Mouse (Mus musculus) gastrocnemius, postnatal 14 days (tissue): ENCODE measurements around the gene Cdh4. TPM values are rescaled to one million over a fixed set of nuclear protein-coding genes. Genes with fewer than 3 reads are reported as not detected.

Experiments
- DNase-seq: peaks from one replicate; pipeline ENCODE4 v3.0.0; 2021; ENCODE audit warnings: mixed read lengths
- intact Hi-C: fragments of 180-260 bp; cut with DNase I; formaldehyde crosslinking; loops from one replicate; pipeline ENCODE4 v1.15.1; 2025; ENCODE audit warnings: low total_unique reads
- total RNA-seq, 2 experiments: library from RNA; stranded (reverse); gene quantifications; 2 replicates each; pipeline ENCODE4 v1.2.3; 2021

Gene Cdh4
- total RNA-seq, 2 experiments from 2014 or later, result 3.7 to 4.6 TPM

- intact Hi-C loops, result no loop called here
- no peak for DNase-seq
Measured at GRCm38 (mm10) chr2:179459606-179460005, 17.4 kb downstream of the Cdh4 start.

DNA sequence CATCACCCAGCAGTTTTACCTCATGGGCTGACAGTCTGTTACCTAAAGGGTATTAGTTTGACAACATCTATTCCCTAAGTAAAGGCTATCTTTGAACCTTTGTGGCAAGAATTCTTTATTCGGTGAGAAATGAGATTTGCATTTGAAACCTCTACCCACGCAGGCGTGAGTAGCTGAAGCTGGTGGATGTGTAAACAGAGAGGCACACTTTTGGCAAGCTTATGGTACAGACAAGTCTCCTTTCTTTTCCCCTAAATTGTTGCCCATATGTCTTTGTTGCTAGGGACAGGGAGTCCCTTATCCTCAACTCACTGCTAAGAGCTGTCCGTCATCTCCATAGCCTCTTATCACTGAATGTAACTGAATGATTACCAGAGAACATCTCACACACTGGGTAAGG, 21.3 kb downstream of the Cdh4 start:
- intact Hi-C loops, result no loop called here
- no peak for DNase-seq

- no peak for DNase-seq
- intact Hi-C loops, result no loop called here
Measured at GRCm38 (mm10) chr2:179467839-179468445, 25.7 kb downstream of the Cdh4 start.

- intact Hi-C loops, result no loop called here
- no peak for DNase-seq
Measured at GRCm38 (mm10) chr2:179476622-179477021, 34.4 kb downstream of the Cdh4 start.

- DNase-seq, result no peak
- intact Hi-C loops, result no loop called here
Measured at GRCm38 (mm10) chr2:179480800-179481200, 38.6 kb downstream of the Cdh4 start.

DNA sequence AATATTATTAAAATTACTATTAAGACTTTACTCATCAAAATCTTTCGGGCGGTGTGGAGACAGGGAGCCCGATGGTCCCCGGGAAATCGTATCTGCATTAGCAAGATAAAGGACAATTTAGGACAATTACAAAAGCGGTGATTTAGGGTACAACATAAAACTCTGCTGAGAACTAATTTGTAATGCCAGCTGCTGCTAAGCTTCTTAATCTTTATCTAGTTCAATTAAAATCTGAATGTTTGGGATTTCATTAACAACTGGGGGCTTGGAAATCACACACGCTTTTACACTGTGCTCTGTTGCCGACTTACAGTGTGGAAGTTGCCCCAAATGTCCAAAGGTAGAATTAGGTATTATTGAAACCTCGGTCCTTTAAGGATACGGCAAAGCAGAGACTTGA, 39.1 kb downstream of the Cdh4 start:
- intact Hi-C loops, result no loop called here
- DNase-seq, result no peak

GRCm38 (mm10) chr2:179488526-179489139, 46.4 kb downstream of the Cdh4 start:
- DNase-seq, result no peak

GRCm38 (mm10) chr2:179491891-179492290, 49.7 kb downstream of the Cdh4 start:
- DNase-seq, result no peak

More at GRCm38 (mm10) chr2:179488526-179489139, 46.4 kb downstream of the Cdh4 start:
- intact Hi-C loops, result no loop called here

GRCm38 (mm10) chr2:179494276-179494675, 52.0 kb downstream of the Cdh4 start:
- no peak for DNase-seq
- intact Hi-C loops, result no loop called here

More at GRCm38 (mm10) chr2:179491891-179492290, 49.7 kb downstream of the Cdh4 start:
- intact Hi-C loops, result no loop called here

GRCm38 (mm10) chr2:179510439-179510838, 68.2 kb downstream of the Cdh4 start:
- intact Hi-C loops, result no loop called here
- no peak for DNase-seq

DNA sequence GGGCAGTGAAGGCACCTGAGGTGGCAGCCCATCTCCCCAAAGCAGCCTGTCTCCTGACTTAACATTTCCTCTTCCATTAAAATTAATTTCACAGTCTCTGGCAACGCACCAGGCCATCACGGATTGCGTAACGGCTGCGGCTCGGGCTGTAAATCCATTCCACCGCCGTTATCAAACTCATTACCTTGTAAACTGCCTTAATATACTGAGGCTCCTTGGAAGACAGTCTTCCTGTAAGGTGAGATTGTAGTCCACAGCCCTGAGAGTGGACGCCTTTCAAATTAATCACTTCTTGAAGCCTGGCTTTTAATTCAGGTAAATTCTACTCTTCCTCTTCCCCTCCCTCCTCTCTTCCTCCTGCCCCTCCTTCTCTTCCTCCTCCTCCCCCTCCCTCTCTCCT, 74.3 kb downstream of the Cdh4 start:
- intact Hi-C loops, result no loop called here
- DNase-seq, result no peak

- no peak for DNase-seq
- intact Hi-C loops, result no loop called here
Measured at GRCm38 (mm10) chr2:179518456-179519032, 76.3 kb downstream of the Cdh4 start.

DNA sequence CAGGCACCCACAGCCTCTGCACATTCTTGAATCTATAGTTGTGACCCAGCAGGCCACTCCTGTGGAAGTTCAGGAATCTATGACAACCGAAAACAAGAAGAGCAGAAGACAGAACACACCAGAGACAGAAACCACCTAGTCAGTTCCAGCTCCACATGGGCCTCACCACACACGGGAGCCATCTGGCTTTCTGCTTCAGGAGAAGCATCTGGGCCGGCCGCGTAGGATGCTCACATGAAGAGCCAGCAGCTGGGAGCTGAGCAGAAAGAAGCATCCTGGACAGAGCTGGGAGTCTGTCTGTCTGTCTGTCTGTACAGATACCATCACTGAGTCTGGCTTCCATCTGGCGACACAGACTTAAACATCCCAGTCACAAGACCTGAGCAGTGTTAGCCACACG, 76.9 kb downstream of the Cdh4 start:
- intact Hi-C loops, result no loop called here
- no peak for DNase-seq

DNA sequence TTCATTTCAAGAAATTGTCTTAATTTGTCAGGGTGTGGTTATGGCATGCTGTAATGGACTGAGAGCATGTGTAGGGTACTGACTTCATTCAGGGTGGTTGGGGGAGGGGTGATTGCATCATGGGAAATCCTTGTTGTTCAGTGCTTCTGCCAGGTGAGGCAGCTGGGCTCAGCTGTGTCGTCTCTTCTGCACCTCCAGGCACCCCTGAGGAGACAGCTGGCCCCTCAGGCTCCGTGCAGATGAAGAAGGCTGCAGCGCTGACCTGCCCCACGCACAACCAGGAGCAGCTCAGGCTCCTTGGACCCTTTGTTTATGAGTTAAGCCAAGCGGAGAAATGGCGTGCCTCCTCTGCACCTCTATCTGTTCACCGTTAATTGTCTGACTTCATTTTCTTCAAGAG, 77.7 kb downstream of the Cdh4 start:
- intact Hi-C loops, result no loop called here
- DNase-seq, result no peak

DNA sequence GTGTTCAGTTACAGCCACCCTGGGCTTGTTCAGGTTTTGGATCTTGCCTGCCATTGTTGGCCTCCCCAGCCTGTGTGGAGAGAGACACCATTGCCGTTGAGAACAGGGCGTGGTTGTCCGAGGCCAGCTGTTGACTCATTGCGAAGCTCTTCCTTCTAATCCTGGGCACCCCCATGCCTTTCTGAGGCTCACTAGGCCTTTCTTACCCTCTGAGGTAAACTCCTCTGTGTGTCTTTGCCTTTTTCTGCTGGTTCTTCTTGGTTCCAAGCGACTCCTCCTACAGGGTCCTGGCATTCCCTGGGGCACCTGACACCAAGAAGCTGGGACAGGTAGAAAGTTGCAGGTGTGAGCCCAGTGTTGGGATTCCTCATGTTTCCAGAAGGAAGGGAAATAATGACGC, 78.7 kb downstream of the Cdh4 start:
- DNase-seq, result no peak
- intact Hi-C loops, result no loop called here

- DNase-seq, result no peak
- intact Hi-C loops, result no loop called here
Measured at GRCm38 (mm10) chr2:179521444-179521843, 79.2 kb downstream of the Cdh4 start.

DNA sequence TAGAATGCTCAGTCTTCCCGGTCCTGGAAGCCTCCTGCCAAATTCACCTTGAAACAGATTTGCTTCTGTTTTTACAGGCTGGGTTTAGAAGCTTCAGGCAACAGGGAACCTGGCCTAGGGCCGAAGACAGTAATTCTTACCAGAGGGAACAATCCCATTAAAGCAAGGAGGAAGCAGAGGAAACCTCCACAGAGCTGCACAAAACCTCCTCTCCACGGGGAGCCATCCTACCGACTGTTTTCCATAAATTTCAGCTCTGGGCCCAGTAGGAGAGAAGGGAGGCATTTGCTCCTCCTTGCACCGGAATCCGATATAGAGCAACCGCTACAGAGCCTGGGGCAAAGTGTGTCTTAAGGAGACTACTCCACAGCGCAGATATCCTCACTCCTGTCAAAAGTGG, 79.9 kb downstream of the Cdh4 start:
- intact Hi-C loops, result no loop called here
- no peak for DNase-seq

DNA sequence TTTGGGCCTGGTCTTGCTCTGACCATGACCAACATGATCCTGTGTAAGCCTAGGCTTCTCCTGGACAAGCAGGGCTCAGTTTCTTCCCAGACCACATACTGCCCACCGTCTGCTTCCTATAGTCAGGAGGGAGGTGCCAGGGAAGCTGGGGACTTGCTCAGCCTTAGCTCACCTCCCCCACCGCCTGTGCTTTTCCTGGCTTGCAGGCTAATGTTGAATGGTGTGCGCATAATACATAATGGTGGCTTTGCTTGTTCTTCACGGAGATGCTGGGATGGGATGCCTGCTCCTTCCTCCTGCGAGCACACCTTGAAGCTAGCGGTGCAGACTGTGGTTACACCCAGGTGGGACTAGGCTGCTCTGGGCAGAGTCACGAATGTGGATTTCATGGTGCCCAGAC, 84.7 kb downstream of the Cdh4 start:
- intact Hi-C loops, result no loop called here
- no peak for DNase-seq

GRCm38 (mm10) chr2:179530436-179531040, 88.3 kb downstream of the Cdh4 start:
- intact Hi-C loops, result no loop called here
- DNase-seq, result no peak

DNA sequence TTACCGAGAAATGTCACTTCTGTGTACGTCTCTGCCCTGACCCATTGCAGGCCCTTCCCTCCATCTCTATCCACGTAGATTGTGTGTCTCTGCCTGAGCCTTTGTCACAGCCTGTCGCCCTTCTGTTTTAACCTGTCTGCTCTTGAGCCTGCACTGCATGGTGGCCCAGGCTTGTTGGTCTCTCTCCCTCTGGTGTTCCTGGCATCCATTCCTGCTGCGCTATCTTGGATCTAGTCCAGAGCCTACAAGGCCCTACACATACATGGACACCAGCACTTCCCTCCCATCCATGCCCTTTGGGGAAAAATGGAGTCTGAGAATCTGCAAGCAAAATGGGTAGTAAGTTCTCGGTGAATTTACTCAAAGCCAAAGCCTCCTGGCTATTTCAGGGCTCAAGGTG, 91.0 kb downstream of the Cdh4 start:
- no peak for DNase-seq
- intact Hi-C loops, result no loop called here

- intact Hi-C loops, result no loop called here
- no peak for DNase-seq
Measured at GRCm38 (mm10) chr2:179533881-179534280, 91.7 kb downstream of the Cdh4 start.
